Mouse (Mus musculus): ENCODE results near the gene Ifitm1.
A peak's percentile ranks its signal among the peaks of the same experiment; 100 is the strongest.

The Ifitm1 gene

DNA sequence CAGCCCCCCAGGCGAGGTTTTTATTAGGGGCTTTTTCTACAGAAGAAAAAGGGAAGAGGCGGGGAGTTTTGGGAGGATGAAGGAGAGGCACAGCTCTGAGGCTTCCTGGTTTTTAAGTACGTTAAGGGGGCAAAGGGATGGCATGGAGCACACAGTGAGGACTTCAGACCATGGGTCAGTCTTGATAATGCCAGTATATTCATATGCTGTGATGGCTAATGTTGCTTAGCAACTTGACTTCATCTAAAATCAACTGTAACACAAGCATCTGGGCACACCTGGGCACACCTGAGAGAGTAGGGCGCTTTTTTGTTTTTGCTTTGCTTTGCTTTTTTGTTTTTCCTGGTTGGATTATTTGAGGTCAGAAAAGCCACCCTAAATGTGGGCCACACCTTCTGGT lies at the start of gene Ifitm1:
TSS of gene Ifitm1 (plus strand) at position 301 of the 400 bp plus-strand sequence.
- no peak for DNase-seq (ENCODE audit: low read depth)

DNA sequence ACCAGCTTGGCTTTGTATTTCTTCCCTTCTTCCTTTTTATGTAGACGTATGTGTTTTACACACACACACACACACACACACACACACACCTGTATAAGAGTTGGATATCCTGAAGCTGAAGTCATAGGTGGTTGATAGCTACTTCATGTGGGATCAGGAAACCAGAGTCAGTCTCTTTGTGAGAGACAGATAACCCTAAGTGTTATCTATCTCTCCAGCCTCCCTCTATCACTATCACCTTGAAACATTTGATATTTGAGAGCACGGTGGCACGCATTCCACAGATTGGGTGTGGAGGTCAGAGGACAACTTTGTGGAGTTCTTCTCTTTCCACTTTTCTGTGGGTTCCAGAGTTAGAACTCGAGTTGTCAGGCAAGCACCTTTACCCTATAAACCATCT lies 47.1 kb upstream of the Ifitm1 start:
- DNase-seq (ENCODE audit: low read depth) = no peak

DNA sequence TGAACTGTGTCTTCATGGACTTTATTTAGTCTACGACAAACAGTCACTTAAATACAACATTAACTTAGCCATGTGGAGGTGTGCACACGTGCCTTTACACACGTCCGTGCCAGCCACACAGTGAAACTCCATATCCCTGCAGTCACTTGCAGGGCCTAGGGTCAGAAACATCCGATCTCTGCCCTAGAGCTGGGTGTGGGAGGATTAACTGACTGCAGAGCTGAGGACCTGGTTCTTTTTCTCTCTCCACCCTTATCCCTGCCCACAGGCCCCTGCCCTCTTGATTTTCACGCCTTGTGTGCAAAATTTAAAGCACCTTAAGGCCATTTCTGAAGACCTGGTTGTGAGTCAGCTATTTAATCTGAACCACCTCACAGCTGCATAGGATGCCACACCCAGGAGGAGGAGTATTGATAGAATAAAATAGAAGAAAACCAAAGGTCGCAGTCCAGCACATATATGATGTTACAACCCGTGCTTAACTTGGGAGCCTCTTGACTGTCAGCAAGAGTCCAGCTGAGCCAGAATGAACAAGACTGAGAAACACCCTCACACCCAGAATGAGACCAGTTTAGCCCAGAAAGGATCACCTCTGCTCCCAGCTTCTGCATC lies 46.5 kb upstream of the Ifitm1 start, which contains the start of gene Nlrp6:
TSS of gene Nlrp6 (plus strand) at position 485 of the 612 bp plus-strand sequence.
- no peak for DNase-seq (ENCODE audit: low read depth)

DNA sequence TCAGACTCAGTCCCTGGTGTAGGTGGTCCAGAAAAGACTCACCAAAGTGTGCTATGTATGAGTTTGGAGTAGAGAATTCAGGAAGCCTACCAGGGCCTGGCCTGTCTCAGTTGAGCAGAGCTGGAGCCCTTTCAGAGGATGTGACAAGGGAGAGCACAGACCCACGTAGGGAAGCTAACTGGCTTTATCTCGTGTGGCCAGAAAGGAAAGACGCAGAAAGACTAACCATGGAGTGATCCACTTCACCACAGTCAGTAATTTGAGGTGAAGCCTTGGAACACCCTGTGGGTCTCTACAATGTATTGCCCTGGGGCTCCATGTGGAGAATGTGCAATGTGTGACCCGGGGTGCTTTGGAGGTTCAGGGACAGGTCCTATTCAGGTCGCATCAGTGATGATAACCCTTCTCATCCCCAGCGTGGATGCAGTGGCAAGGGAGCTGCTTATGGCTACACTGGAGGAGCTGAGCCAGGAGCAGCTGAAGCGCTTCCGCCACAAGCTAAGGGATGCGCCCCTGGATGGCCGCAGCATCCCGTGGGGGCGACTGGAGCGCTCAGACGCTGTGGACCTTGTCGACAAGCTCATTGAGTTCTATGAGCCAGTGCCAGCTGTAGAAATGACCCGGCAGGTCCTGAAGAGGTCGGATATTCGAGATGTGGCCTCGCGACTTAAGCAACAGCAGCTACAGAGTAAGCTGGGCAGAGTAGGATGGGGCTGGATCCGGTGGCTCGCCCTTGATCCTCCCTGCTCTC lies 45.6 kb upstream of the Ifitm1 start:
- DNase-seq (ENCODE audit: low read depth) = no peak

DNA sequence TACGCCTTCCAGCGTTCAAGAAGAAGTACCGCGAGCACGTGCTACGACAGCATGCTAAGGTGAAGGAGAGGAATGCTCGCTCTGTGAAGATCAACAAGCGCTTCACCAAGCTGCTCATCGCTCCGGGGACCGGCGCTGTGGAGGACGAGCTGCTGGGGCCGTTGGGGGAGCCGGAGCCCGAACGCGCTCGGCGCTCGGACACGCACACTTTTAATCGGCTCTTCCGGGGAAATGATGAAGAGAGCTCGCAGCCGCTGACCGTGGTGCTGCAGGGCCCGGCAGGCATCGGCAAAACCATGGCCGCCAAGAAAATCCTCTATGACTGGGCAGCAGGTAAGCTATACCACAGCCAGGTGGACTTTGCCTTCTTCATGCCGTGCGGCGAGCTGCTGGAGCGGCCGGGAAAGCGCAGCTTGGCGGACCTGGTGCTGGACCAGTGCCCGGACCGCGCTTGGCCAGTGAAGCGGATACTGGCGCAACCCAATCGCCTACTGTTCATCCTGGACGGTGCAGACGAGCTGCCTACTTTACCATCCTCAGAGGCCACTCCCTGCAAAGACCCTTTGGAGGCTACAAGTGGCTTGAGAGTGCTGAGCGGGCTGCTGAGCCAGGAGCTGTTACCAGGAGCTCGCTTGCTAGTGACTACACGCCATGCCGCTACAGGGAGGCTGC lies 44.5 kb upstream of the Ifitm1 start:
- no peak for DNase-seq (ENCODE audit: low read depth)

DNA sequence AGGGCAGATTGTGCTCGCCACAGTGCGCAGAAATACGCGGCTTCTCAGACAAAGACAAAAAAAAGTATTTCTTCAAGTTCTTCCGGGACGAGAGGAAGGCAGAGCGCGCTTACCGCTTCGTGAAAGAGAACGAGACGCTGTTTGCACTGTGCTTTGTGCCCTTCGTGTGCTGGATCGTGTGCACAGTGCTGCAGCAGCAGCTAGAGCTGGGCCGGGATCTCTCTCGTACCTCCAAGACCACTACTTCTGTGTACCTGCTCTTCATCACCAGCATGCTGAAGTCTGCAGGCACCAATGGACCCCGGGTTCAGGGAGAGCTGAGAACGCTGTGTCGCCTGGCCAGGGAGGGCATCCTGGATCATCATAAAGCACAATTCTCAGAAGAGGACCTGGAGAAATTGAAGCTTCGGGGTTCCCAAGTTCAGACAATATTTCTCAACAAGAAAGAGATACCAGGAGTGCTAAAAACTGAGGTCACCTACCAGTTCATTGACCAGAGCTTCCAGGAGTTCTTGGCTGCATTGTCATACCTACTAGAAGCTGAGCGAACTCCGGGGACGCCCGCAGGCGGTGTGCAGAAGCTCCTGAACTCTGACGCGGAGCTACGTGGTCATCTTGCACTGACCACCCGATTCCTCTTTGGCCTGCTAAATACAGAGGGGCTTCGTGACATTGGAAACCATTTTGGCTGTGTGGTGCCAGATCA lies 43.8 kb upstream of the Ifitm1 start:
- no peak for DNase-seq (ENCODE audit: low read depth)

DNA sequence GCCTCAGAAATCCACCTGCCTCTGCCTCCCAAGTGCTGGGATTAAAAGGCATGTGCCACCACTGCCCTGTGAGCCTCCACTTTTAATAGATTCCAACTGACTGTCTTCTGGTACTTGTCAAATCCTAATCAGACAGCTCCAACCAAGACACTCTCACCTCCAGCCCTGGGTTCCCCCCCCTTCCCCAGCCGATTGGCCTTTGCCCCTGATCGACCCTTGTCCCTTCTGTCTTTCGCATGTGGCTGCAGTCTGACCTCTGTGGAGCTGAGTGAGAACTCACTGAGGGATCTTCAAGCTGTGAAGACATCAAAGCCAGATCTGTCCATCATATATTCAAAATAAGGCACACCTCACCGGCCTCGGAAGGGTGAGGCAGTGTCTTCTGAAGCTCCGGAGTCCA lies 39.8 kb upstream of the Ifitm1 start:
- DNase-seq (ENCODE audit: low read depth) = no peak

DNA sequence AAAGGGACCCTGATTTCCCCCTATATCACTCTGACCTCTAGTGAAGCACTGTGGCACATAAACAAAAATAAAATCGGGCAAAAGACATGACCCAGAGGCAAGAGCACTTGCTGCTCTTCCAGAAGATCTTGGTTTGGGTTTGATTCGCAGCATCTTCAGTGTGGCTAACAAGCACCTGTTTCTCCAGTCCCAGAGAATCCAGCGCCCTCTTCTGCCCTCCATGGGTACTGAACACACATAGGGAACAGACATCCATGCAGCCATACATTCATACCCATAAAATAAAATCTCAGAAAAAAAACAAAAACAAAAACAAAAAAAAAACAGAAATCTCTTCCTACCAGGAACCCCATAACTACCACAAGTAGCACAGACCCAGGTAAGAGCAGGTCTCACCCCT lies 28.6 kb upstream of the Ifitm1 start:
- peak; percentile 30 for DNase-seq (ENCODE audit: low read depth)

DNA sequence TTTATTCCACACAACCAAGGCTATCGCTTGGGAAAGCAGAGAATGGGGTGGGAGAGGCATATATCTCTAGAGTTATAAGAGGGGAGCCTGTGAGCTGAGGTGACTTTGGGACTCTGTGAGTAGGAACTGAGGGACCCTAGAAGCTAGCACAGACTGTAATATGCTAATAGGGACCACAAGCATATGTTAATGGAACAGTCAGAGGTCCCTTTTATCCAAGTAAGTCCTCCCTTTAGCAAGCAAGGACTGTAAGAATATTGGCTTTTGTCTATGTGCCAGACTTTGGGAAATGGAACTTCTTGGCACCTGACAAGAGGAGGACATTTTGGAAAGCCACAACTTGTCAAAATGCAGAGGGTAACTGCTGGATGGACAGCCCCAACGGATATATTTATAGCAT lies 28.1 kb upstream of the Ifitm1 start:
- peak; percentile 20 for DNase-seq (ENCODE audit: low read depth)

DNA sequence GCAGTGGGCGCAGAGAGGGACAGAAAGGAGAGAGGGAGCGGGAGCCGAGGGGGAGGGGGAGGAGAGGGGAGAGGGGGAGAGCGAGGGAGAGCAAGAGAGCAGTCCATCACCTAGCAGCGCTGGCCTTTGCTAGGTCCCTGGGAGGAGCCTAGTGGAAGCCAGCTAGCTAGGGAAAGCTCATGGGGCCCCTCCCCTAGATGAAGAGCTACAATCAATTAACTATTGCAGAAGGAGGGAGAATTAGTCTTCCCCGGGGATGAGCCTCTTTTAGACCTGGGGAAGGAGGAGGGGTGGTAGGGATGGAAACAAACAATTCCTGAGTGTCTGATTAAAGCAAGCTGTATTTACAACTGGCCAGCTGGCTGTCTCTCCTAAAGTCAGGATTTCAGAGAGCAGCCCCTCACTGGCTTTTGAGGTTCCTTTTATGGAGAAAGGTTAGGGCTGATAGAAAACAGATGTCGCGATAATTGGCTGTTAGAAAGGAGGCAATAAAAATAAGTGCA lies 27.3 kb upstream of the Ifitm1 start:
- peak; percentile 73 for DNase-seq (ENCODE audit: low read depth)

DNA sequence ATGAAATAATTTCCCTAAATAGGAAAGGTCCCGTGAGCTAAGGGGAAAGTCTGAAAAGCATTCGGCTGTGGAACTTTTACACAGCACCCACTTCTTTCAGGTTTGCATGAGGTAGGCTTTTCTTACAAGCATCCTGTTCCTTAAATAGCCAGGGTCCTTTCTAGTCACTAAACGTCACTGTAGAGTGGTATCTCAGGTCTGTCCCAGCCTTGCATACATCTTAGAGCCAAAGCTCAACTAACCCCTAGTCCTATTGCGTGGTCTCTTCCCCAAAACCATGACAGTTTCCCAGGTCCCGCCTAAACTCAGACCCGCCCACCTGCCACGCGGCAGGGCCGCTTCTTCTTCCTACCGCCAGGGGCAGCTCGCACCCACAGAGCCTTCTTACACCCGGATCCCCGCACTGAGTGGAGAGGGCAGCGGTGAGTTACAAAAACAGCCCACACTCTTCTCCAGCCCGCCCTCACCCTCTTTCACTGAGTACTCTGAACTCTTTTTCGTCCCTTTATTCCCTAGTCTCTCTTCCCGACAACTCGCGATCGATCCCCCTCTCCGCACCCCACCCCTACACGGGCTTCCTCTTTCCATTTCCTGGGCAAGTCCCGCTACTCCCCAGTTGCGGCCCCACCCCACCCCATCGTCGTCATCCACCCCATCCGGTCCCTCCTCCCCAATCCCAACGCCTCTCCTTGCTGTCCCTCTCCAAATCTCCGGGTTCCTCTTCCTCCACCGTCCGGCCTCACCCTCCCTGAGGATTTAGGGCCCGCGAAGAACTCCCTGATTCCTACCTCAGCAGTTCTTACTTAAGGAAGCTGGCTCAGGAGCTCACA lies 25.6 kb upstream of the Ifitm1 start, which contains the start of gene Pgghg:
TSS of gene Pgghg (plus strand) at position 170 of the 830 bp plus-strand sequence.
- peak; percentile 93 for DNase-seq (ENCODE audit: low read depth)

DNA sequence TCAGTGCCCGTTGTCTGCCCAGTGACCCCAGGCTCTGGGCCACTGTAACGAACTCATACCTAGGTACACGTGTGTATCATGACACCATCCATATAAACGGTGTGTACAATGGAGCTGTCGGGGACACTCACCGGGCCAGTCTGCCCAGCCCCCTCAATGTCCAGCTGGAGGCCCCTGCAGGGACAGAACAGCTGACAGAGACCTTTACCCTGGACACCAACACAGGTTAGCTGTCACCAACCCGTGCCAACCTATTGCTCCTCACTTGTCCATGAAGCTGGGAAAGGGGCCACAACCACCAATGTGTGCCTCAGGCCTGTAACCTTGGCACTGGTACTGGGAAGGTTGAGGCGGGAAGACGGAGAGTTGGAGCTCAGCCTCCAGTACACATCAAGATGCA lies 24.7 kb upstream of the Ifitm1 start:
- DNase-seq (ENCODE audit: low read depth) = peak; percentile 62

DNA sequence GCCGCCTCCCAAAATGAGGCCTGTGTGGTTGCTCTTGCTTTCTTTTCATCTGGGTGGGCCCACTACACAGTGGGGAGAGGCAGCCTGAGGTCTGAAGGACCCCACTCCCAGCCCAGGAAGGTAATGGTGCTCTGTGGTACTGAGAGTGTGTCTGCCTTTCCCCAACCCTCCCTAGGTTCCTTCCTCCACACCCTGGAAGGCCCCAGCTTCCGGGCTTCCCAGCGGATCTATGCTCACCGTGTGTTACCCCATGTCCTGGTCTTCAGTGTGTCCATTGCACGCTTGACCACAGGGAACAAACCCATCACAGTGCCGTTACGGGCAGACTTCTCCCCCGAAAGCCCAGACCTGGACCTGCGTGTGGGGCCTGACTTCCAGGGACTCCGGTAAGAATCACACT lies 24.2 kb upstream of the Ifitm1 start:
- no peak for DNase-seq (ENCODE audit: low read depth)

DNA sequence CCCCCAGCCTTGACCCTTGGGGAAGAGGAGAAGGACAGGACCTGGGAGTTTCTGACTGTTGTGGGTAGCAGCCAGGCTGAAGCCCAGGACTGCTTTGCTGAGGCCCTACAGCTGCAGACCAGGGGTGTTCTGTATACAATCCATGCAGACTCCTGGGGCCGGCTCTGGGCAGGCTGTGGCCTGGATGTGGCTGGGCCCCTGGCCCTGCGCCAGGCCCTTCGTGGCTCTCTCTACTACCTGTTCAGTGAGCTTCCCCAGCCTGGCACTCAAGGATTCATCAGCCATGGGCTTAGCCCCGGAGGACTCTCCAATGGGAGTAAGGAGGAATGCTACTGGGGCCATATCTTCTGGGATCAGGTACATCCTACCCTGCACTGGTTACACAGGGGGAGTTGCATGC lies 23.7 kb upstream of the Ifitm1 start:
- DNase-seq (ENCODE audit: low read depth) = no peak

DNA sequence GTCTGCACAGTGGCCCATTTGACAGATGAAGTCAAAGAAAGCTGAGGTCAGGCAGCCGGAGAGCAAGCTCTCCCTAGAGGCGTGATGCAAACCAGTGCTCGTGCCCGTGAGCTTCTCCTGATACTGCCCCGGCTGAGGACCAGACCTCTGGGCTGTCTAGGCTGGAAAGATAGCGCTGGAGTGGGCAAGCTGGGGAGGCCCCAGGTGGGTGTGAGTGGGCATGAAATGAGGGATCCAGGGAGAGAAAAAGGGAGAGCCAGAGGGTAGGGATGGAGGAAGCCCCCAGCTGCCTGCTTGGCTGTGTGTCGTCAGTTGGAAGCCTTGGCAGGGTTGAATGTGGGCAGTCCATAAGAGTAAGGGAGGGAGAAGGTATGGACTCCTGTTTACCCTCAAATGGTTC lies 22.8 kb upstream of the Ifitm1 start:
- no peak for DNase-seq (ENCODE audit: low read depth)

DNA sequence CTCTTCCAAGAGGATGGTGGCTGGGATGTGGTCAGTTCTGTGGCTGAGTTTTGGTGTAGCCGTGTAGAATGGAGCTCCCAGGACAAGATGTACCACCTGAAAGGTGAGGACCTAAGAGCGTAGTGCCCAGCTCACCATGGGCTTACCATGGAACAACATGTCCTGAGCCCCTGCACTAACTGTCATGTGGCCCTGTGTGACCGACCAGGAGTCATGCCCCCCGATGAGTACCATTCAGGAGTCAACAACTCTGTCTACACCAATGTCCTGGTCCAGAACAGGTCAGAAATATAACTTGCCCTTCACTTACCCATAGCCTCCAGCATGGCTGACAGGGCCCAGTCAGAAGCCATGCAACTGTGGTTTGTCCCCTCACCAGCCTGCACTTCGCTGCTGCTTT lies 21.8 kb upstream of the Ifitm1 start:
- DNase-seq (ENCODE audit: low read depth) = no peak

DNA sequence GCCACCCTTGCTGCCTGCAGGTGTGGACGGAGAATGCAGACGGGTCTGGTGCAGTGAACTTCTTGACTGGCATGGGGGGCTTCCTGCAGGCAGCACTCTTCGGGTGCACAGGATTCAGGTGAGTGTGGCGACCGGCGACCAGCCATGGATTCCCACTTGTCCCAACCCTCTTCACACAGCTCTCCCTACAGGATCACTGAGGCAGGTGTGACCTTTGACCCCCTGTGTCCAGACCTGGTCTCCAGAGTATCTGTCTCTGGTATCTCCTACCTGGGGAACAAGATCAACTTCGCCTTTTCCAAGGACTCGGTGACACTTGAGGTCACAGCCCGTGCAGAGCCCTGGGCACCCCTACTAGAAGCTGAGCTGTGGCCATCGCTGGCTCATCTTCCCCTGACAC lies 20.7 kb upstream of the Ifitm1 start:
- DNase-seq (ENCODE audit: low read depth) = no peak

DNA sequence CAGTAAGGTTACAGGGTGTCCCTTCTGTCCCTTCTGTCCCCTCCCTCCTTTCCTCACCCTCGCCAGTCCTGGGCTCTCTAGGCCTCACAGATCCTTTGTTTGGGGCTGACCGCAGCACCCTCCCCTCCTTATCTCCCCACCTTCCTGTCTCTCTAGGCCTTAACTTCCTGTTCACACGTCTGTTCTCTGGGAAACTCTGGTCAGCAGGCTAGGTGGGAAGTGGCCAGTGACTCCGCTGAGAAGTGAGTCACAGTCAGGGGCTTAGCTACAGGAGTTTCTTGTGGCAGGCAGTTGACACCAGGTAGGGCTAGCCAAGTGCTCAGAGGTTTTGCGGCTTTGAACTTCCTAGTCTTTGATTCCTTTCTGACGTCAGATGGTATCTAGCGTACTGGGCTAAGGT lies 20.0 kb upstream of the Ifitm1 start:
- DNase-seq (ENCODE audit: low read depth) = no peak

DNA sequence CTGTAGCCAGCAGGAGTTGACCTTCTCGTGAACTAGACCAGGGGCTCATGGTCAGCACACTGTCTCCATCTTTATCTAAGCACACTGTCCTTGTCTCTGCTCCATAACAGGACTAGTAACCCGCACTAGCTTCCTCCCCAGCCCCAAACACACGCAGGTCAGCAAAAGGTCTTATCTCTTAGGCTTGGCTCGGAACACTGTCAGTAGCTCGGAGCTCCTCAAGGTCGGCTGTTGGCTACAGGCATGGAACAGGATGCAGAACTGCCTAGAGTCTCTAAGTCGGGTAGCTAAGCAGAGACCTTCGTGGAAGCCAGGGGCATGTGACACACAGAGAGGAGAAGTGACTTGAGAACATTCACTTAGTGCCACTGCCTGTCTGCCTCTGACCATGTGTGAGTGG lies 18.9 kb upstream of the Ifitm1 start:
- no peak for DNase-seq (ENCODE audit: low read depth)

DNA sequence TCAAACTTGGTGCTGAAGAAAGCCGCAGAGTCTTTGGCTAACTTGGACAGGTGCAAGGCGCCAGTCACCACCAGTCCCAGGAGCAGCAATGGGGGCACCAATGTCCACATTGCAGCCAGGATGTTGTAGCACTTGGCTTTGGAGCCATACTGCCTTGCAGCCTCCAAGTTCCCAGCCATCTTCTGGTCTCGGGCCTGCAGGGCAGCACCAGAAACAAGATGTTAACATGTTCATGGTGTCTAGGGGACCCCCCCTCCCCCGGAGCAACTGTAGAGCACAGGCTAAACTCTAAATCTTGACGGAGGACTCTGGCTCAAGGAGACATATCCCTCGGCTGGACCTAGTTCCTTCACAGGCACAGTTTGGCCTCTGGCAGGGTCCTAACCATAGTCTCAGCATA lies 17.8 kb upstream of the Ifitm1 start:
- DNase-seq (ENCODE audit: low read depth) = no peak

DNA sequence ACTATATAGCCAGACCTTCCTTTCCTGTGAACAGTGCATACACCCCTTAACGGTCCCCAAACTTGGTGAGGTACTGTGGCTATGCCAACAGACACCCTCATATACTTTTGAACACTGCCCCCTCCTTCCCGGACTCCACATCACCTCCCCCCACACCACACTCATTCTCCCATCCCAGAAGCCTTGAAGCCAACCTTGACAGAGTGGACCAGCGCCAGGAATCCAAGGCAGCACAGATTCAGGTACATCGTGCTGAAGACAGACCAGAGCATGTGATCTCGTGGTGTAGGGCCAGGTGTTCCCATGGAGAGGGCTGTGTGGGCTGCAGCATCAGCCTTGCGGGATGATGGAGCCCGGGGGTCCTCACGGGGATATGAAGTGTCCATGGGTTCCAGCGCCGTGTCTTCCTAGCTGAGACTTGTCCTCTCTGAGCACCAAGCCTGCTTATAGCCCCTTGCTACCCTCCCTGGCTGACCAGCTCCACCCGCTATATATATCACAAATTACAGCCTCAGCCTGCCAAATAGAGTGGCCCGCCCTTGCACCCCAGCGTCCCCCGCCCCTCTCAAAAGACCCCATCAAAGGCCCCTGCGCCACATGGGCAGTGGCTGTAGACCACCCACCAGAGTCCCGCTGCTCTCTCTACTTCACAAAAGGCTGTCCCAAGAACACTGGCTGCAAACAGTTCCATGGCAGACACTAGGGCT lies 17.0 kb upstream of the Ifitm1 start, which contains the start of gene Ifitm5:
TSS of gene Ifitm5 (minus strand) at position 468 of the 707 bp plus-strand sequence.
- no peak for DNase-seq (ENCODE audit: low read depth)

All from NIH3T3 (cell line).